Mouse (Mus musculus) lung, postnatal 14 days (tissue): ENCODE measurements at regions not wholly inside any gene's neighbourhood (a gene's known extent, or its start where the extent isn't known, plus 50 kb on each side); places are given as distances from the start of the nearest gene placed in this dataset.

Experiments
- DNase-seq: peaks from one replicate; pipeline ENCODE4 v3.0.0; 2021

- DNase-seq: no peak
Observed at GRCm38 (mm10) chr13:63627184-63627893, 53.9 kb upstream of the Ptch1 start.

- no peak for DNase-seq
Observed at GRCm38 (mm10) chr13:63627894-63628287, 54.5 kb upstream of the Ptch1 start.

- no peak for DNase-seq
Observed at GRCm38 (mm10) chr13:63631771-63632347, 58.5 kb upstream of the Ptch1 start.

GRCm38 (mm10) chr13:63634294-63634693 lies 60.9 kb upstream of the Ptch1 start:
- no peak for DNase-seq

GRCm38 (mm10) chr13:63641649-63642226 lies 68.3 kb upstream of the Ptch1 start:
- DNase-seq: no peak

GRCm38 (mm10) chr13:63642617-63643016 lies 69.2 kb upstream of the Ptch1 start:
- DNase-seq: peak; percentile 84

- peak; percentile 40 for DNase-seq
Observed at GRCm38 (mm10) chr13:63643394-63643793, 70.0 kb upstream of the Ptch1 start.

- DNase-seq: no peak
Observed at GRCm38 (mm10) chr13:63644308-63644707, 70.9 kb upstream of the Ptch1 start.

GRCm38 (mm10) chr13:63649058-63649647 lies 75.8 kb upstream of the Ptch1 start:
- no peak for DNase-seq

- DNase-seq: no peak
Observed at GRCm38 (mm10) chr13:63654514-63654913, 81.1 kb upstream of the Ptch1 start.

- DNase-seq: no peak
Observed at GRCm38 (mm10) chr13:63657115-63657514, 83.7 kb upstream of the Ptch1 start.

GRCm38 (mm10) chr13:63659412-63659811 lies 86.0 kb upstream of the Ptch1 start:
- DNase-seq: no peak

- DNase-seq: no peak
Observed at GRCm38 (mm10) chr13:63660431-63660830, 87.0 kb upstream of the Ptch1 start.

- no peak for DNase-seq
Observed at GRCm38 (mm10) chr13:63668576-63668975, 95.2 kb upstream of the Ptch1 start.

- DNase-seq: no peak
Observed at GRCm38 (mm10) chr13:63669031-63669430, 95.6 kb upstream of the Ptch1 start.

- DNase-seq: no peak
Observed at GRCm38 (mm10) chr13:63672425-63672824, 99.0 kb upstream of the Ptch1 start.

GRCm38 (mm10) chr13:63677696-63678095 lies 104.3 kb upstream of the Ptch1 start:
- DNase-seq: no peak

GRCm38 (mm10) chr13:63678265-63679260 lies 105.2 kb upstream of the Ptch1 start:
- DNase-seq: peak; percentile 43

GRCm38 (mm10) chr13:63682341-63682740 lies 108.9 kb upstream of the Ptch1 start:
- no peak for DNase-seq

- no peak for DNase-seq
Observed at GRCm38 (mm10) chr13:63691974-63692373, 118.6 kb upstream of the Ptch1 start.

- DNase-seq: no peak
Observed at GRCm38 (mm10) chr13:63693636-63694035, 120.2 kb upstream of the Ptch1 start.

- DNase-seq: peak; percentile 68
Observed at GRCm38 (mm10) chr13:63696399-63696798, 118.6 kb upstream of the Ercc6l2 start.

GRCm38 (mm10) chr13:63699624-63700023 lies 115.4 kb upstream of the Ercc6l2 start:
- DNase-seq: peak; percentile 36
